Mouse (Mus musculus): ENCODE data around the gene Disp1.

DNA sequence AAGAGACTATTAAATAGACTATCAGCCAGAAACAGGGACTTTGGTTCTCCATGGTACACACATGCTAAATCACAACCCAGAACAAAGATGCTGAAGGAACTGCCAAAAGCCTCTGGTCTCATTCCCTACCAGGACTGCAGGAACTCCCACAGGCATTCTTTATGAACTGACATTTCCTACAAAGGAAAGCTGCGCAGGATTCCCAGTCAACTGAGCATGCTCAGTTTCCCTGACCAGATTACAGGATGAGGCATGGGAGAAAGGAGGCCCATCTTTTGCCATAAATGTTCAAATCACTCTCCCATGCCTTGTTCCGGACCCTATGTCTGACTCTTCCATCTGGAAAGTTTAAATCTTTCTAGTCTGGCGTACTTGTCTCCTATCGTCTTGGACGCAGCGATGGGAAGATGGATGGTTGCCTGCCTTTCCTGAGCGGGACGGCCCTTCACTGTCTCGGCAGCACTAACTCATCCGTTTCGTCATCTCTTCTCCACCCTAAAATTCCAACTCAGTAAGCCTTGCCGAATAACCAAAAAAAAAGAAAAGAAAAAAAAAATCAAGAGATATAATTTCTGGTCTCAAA, 100.9 kb downstream of the Disp1 start:
- TF ChIP-seq EP300 (IDR thresholded peaks at IDR 0.05; ENCODE audit: insufficient read depth, low read depth, low read length) (no peak), POLR2A (IDR thresholded peaks at IDR 0.05; ENCODE audit: insufficient read depth, low read depth, low read length) (no peak)

Measured in heart, adult 2 months (tissue).